Mouse (Mus musculus): ENCODE measurements around the gene Spaca4. TPM values are rescaled to one million over a fixed set of nuclear protein-coding genes. Genes with fewer than 3 reads are reported as not detected.
A peak's percentile ranks its signal among the peaks of the same experiment; 100 is the strongest.

The Spaca4 gene
- polyA plus RNA-seq, 1 experiment, result not detected

DNA sequence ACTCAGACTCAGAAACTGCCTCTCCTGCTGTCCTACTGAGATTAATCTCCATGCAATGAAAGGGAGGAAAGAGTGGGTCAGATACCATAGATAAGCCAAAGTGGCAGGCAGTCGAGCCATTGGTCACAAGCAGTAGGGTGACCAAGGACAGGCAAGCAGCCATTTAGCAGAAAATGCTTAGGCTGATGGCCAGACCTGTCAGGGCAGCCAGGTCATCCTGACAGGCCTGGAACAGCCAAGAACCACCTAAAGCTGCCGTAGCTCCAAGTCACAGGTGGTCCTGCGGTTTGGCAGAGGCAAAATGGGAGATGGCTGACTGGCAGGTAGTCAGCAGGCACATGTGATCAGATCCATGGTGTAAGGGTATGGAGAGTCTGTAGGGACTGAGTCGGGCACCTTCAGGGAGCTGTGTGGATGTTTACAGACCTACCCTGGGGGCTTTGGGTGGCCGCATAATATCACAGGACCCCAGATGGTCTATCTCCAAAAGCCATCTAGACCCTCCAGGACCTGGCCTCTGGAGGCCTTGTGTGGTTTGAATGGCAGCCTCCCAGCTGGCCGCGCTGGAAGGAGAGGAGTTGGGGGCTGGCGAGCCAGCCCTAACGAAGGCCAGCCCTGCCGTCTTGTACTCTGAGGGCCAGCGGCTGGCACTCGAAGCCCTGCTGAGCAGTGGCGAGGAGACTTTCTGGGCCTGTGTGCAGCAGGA, 3.8 kb downstream of the Spaca4 start:
- Histone ChIP-seq H3K4me1 (ENCODE audit: control insufficient read depth) (peaks cover 29% of the 10 kb centered on the region), H3K36me3 (ENCODE audit: control insufficient read depth) (peaks cover 80% of the 10 kb centered on the region), H3K4me3 (replicated peaks) (no peak overlapping the region), H3K9me3 (ENCODE audit: control insufficient read depth, low read length) (no peaks in the 10 kb centered on the region), H3K27me3 (ENCODE audit: control insufficient read depth) (no peaks in the 10 kb centered on the region)
- TF ChIP-seq GATA1 (IDR thresholded peaks at IDR 0.05; ENCODE audit: low read length) (no peak), TAL1 (IDR thresholded peaks at IDR 0.05; ENCODE audit: low read length) (no peak)

- peaks cover 76% of the 10 kb centered on the region for H3K36me3 ChIP-seq (ENCODE audit: control insufficient read depth)
- no peaks in the 10 kb centered on the region for H3K9me3 ChIP-seq (ENCODE audit: control insufficient read depth, low read length)
- H3K27me3 ChIP-seq (ENCODE audit: control insufficient read depth), result no peaks in the 10 kb centered on the region
- peaks cover 35% of the 10 kb centered on the region for H3K4me1 ChIP-seq (ENCODE audit: control insufficient read depth)
- no peak overlapping the region for H3K4me3 ChIP-seq (replicated peaks)
- TF ChIP-seq GATA1 (IDR thresholded peaks at IDR 0.05; ENCODE audit: low read length) (no peak), TAL1 (IDR thresholded peaks at IDR 0.05; ENCODE audit: low read length) (no peak)
Observed at GRCm38 (mm10) chr7:45721234-45721571, 4.4 kb downstream of the Spaca4 start.

DNA sequence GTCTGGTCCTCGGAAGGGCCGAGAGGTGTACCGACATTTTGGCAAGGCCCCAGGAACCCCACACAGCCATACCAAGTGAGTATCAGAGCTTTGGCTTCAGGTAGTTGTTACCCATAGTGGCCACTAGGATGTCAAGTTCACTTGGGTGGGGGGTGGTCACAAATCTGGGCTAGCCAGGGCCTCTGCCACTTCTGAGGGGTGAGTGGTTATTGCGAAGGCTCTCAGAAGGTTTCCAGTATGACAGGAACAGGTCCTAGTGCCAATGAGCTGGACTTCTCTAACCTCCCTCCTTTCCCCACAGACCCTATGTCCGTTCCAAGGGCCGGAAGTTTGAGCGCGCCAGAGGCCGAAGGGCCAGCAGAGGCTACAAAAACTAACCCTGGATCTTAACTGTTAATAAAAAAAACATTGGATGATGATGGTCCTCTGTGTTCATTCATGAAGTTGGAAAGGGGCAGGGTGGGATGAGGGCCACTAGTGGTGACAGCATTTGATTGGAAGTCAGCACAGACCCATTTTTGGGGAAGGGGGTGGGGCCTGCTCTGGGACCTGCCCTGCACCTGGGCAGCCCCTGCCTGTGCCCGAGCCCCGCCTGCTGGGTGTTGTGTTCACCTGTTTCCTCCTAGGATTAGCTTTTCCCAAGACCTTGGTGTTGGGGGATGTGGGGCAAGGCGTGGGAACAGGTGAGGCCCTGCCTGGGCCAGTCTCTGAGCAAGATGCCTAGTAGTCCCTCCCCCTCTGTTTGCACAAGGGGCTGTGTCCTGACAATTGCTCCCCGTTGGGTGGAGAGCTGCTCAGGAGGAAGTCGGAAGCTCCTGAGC, 5.0 kb downstream of the Spaca4 start, which contains the start of gene Fam83e:
Gene Fam83e (plus strand): TSS at position 800 of the 821 bp plus-strand sequence.
- Histone ChIP-seq H3K9me3 (ENCODE audit: control insufficient read depth, low read length) (no peaks in the 10 kb centered on the region), H3K27me3 (ENCODE audit: control insufficient read depth) (no peaks in the 10 kb centered on the region), H3K4me3 (replicated peaks) (no peak within 1 kb of the TSS), H3K36me3 (ENCODE audit: control insufficient read depth) (peaks cover 71% of the 10 kb centered on the region), H3K4me1 (ENCODE audit: control insufficient read depth) (peaks cover 41% of the 10 kb centered on the region)
- TF ChIP-seq TAL1 (IDR thresholded peaks at IDR 0.05; ENCODE audit: low read length), result no peak
- TF ChIP-seq GATA1 (IDR thresholded peaks at IDR 0.05; ENCODE audit: low read length), result no peak

- peaks cover 48% of the 10 kb centered on the region for H3K4me1 ChIP-seq (ENCODE audit: control insufficient read depth)
- H3K36me3 ChIP-seq (ENCODE audit: control insufficient read depth), result peaks cover 63% of the 10 kb centered on the region
- TF ChIP-seq TAL1 (IDR thresholded peaks at IDR 0.05; ENCODE audit: low read length) (no peak), GATA1 (IDR thresholded peaks at IDR 0.05; ENCODE audit: low read length) (no peak)
- no peaks in the 10 kb centered on the region for H3K27me3 ChIP-seq (ENCODE audit: control insufficient read depth)
- no peaks in the 10 kb centered on the region for H3K9me3 ChIP-seq (ENCODE audit: control insufficient read depth, low read length)
- peak overlapping the region; percentile 83 for H3K4me3 ChIP-seq (replicated peaks)
Observed at GRCm38 (mm10) chr7:45719738-45720412, 5.7 kb downstream of the Spaca4 start.

DNA sequence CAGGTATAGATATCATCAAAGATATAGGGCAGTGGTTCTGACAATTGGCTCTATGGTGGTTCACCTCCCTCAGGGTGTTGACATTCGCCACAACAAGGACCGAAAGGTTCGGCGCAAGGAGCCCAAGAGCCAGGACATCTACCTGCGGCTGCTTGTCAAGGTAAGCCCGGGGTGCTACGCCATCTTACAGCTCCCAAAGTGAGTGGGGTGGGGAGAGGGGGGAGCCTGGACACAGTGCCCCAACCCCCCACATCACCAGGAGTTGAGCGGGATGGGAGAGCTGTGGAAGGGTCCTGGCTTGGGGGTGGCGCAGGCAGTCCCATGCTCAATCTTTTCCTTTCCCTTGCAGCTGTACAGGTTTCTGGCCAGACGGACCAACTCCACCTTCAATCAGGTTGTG, 6.4 kb downstream of the Spaca4 start:
- Histone ChIP-seq H3K9me3 (ENCODE audit: control insufficient read depth, low read length) (no peaks in the 10 kb centered on the region), H3K4me1 (ENCODE audit: control insufficient read depth) (peaks cover 55% of the 10 kb centered on the region), H3K27me3 (ENCODE audit: control insufficient read depth) (no peaks in the 10 kb centered on the region), H3K4me3 (replicated peaks) (peak overlapping the region; percentile 83), H3K36me3 (ENCODE audit: control insufficient read depth) (peaks cover 56% of the 10 kb centered on the region)
- TF ChIP-seq TAL1 (IDR thresholded peaks at IDR 0.05; ENCODE audit: low read length) (no peak), GATA1 (IDR thresholded peaks at IDR 0.05; ENCODE audit: low read length) (no peak)

GRCm38 (mm10) chr7:45718331-45718730, 7.3 kb downstream of the Spaca4 start:
- Histone ChIP-seq H3K27me3 (ENCODE audit: control insufficient read depth) (no peaks in the 10 kb centered on the region), H3K4me1 (ENCODE audit: control insufficient read depth) (peaks cover 63% of the 10 kb centered on the region), H3K36me3 (ENCODE audit: control insufficient read depth) (peaks cover 56% of the 10 kb centered on the region), H3K4me3 (replicated peaks) (peak overlapping the region; percentile 83), H3K9me3 (ENCODE audit: control insufficient read depth, low read length) (no peaks in the 10 kb centered on the region)
- TF ChIP-seq GATA1 (IDR thresholded peaks at IDR 0.05; ENCODE audit: low read length) (no peak), TAL1 (IDR thresholded peaks at IDR 0.05; ENCODE audit: low read length) (no peak)

- peak within 1 kb of the TSS; percentile 83 for H3K4me3 ChIP-seq (replicated peaks)
- TF ChIP-seq TAL1 (IDR thresholded peaks at IDR 0.05; ENCODE audit: low read length) (no peak), GATA1 (IDR thresholded peaks at IDR 0.05; ENCODE audit: low read length) (no peak)
- H3K27me3 ChIP-seq (ENCODE audit: control insufficient read depth), result no peaks in the 10 kb centered on the region
- H3K4me1 ChIP-seq (ENCODE audit: control insufficient read depth), result peaks cover 67% of the 10 kb centered on the region
- no peaks in the 10 kb centered on the region for H3K9me3 ChIP-seq (ENCODE audit: control insufficient read depth, low read length)
- H3K36me3 ChIP-seq (ENCODE audit: control insufficient read depth), result peaks cover 56% of the 10 kb centered on the region
Observed at GRCm38 (mm10) chr7:45717918-45718297, 7.7 kb downstream of the Spaca4 start, which contains the start of gene Sphk2. Gene Sphk2, minus strand, starts transcription at chr7:45718002.

GRCm38 (mm10) chr7:45716952-45717917, 8.4 kb downstream of the Spaca4 start:
- Histone ChIP-seq H3K36me3 (ENCODE audit: control insufficient read depth) (peaks cover 56% of the 10 kb centered on the region), H3K4me1 (ENCODE audit: control insufficient read depth) (peaks cover 74% of the 10 kb centered on the region)
- no peak for TF ChIP-seq GATA1 (IDR thresholded peaks at IDR 0.05; ENCODE audit: low read length)
- no peak for TF ChIP-seq TAL1 (IDR thresholded peaks at IDR 0.05; ENCODE audit: low read length)

More at GRCm38 (mm10) chr7:45716952-45717917, 8.4 kb downstream of the Spaca4 start:
- Histone ChIP-seq H3K27me3 (ENCODE audit: control insufficient read depth) (no peaks in the 10 kb centered on the region), H3K9me3 (ENCODE audit: control insufficient read depth, low read length) (no peaks in the 10 kb centered on the region), H3K4me3 (replicated peaks) (peak overlapping the region; percentile 83)
